Mouse (Mus musculus) urinary bladder, postnatal 0 days (tissue): Measurements from ENCODE around the gene Tenm3. TPM values are rescaled to one million over a fixed set of nuclear protein-coding genes. Genes with fewer than 3 reads are reported as not detected.

Source experiments
- polyA plus RNA-seq: library from polyadenylated mRNA; unstranded; fragments of >200 nt; fragmentation: Nextera tagmentation; extraction: Ambion mirVana; gene quantifications from 2 replicates; pipeline ENCODE4 v1.2.1, GENCODE M21; 2015

Tenm3 gene
- polyA plus RNA-seq: 10.9 and 16.5 TPM in 2 replicates

GRCm38 (mm10) chr8:48843931-48844285 lies at the start of gene Tenm3:
Gene Tenm3 (minus strand): TSS chr8:48843951.

